In genomic region chr7:133029004-133029403, GRCm38 (mm10) we compare ENCODE assay signal across 16 mouse cellular contexts.
"Had no signal": no experiment of that assay in that cellular context is flagged by ENCODE, and none has a peak within 500 bp of the region (broad histone marks: within the 10 kb centered on the region; RNA-seq: fewer than 3 reads in every experiment).

No protein-coding gene starts in this region.

- ATAC-seq: inflammation-experienced regulatory T-cells, adult 6 months; lung, postnatal 0 days; midbrain, embryonic 15.5 days had no signal

- H3K4me3 ChIP-seq: left cerebral cortex, adult 2 months; limb, embryonic 10.5 days; liver, embryonic 15.5 days; megakaryocyte, embryonic 14.5 days; midbrain, embryonic 15.5 days; neural tube, embryonic 12.5 days had no signal

- H3K27ac ChIP-seq: left cerebral cortex, adult 2 months; limb, embryonic 10.5 days; liver, embryonic 15.5 days; midbrain, embryonic 15.5 days; neural tube, embryonic 12.5 days had no signal

- H3K36me3 ChIP-seq: liver, embryonic 15.5 days; midbrain, embryonic 15.5 days; neural tube, embryonic 12.5 days had no signal

- H3K27me3 ChIP-seq: liver, embryonic 15.5 days; megakaryocyte, embryonic 14.5 days; midbrain, embryonic 15.5 days; neural tube, embryonic 12.5 days had no signal

- DNase-seq: kidney, adult 8-10 months; kidney, postnatal 25 days; lung, adult 2 months; lung, postnatal 36 days; right cerebral cortex, postnatal 4 days; thymus, postnatal 36 days had no signal

- H3K9ac ChIP-seq: liver, embryonic 15.5 days; midbrain, embryonic 15.5 days; neural tube, embryonic 12.5 days had no signal

- H3K9me3 ChIP-seq: limb, embryonic 10.5 days; liver, embryonic 15.5 days; megakaryocyte, embryonic 14.5 days; midbrain, embryonic 15.5 days; neural tube, embryonic 12.5 days had no signal

- H3K4me2 ChIP-seq: liver, embryonic 11.5 days; liver, embryonic 15.5 days; midbrain, embryonic 11.5 days; midbrain, embryonic 15.5 days; neural tube, embryonic 12.5 days had no signal
